Mouse (Mus musculus) heart, embryonic 12.5 days (tissue): ENCODE results near the gene Spata25. TPM values are rescaled to one million over a fixed set of nuclear protein-coding genes. Genes with fewer than 3 reads are reported as not detected.
A peak's percentile ranks its signal among the peaks of the same experiment; 100 is the strongest.
"Not testable (repeated sequence)": the region's sequence is repeated elsewhere in the genome, so short reads cannot be mapped to it uniquely, and the experiment has no call there.

Experiments used
- ATAC-seq: fragments of 200-750 bp; cut with Nextera tagmentation; 2 replicates; pipeline ENCODE4 v1.8.0; 2017; ENCODE audit warnings: moderate TSS enrichment, moderate library complexity; ENCODE audit not compliant: insufficient number of reproducible peaks, low FRiP score
- H3K27ac ChIP-seq: fragments of 300-500 bp; sonication (generic); 2 replicates; pipeline ENCODE4 v1.5.1; 2016; ENCODE audit warnings: mild to moderate bottlenecking, moderate library complexity; ENCODE audit not compliant: poor library complexity, severe bottlenecking
- H3K27me3 ChIP-seq: fragments of 300-500 bp; sonication (generic); replicated peaks from 2 replicates; pipeline ENCODE4 v1.6.1; 2016; ENCODE audit warnings: mild to moderate bottlenecking, moderate library complexity
- H3K36me3 ChIP-seq: fragments of 300-500 bp; sonication (generic); 2 replicates; pipeline ENCODE4 v1.6.1; 2016; ENCODE audit warnings: mild to moderate bottlenecking, moderate library complexity
- H3K4me1 ChIP-seq: fragments of 300-500 bp; sonication (generic); replicated peaks from 2 replicates; pipeline ENCODE4 v1.6.1; 2016; ENCODE audit warnings: mild to moderate bottlenecking
- H3K4me2 ChIP-seq: fragments of 300-500 bp; sonication (generic); 2 replicates; pipeline ENCODE4 v1.6.1; 2016; ENCODE audit warnings: mild to moderate bottlenecking, moderate library complexity
- H3K4me3 ChIP-seq: fragments of 300-500 bp; sonication (generic); 2 replicates; pipeline ENCODE4 v1.5.1; 2016; ENCODE audit warnings: mild to moderate bottlenecking
- H3K9ac ChIP-seq: fragments of 300-500 bp; sonication (generic); 2 replicates; pipeline ENCODE4 v1.6.1; 2016; ENCODE audit warnings: mild to moderate bottlenecking, moderate library complexity
- H3K9me3 ChIP-seq: fragments of 300-500 bp; sonication (generic); replicated peaks from 2 replicates; pipeline ENCODE4 v1.6.1; 2016; ENCODE audit warnings: mild to moderate bottlenecking, moderate library complexity
- WGBS: fragments of 180-500 bp; shearing (Covaris S2); methylation state at CpG from one replicate; pipeline ENCODE4 v1.1.7; 2016; 5-methylcytosine and 5-hydroxymethylcytosine counted together
- polyA plus RNA-seq: library from polyadenylated mRNA; unstranded; fragments of >200 nt; fragmentation: Nextera tagmentation; extraction: Ambion mirVana; gene quantifications from 2 replicates; pipeline ENCODE4 v1.2.1, GENCODE M21; 2016

The Spata25 gene
- polyA plus RNA-seq, 1 experiment from 2014 or later = not detected

DNA sequence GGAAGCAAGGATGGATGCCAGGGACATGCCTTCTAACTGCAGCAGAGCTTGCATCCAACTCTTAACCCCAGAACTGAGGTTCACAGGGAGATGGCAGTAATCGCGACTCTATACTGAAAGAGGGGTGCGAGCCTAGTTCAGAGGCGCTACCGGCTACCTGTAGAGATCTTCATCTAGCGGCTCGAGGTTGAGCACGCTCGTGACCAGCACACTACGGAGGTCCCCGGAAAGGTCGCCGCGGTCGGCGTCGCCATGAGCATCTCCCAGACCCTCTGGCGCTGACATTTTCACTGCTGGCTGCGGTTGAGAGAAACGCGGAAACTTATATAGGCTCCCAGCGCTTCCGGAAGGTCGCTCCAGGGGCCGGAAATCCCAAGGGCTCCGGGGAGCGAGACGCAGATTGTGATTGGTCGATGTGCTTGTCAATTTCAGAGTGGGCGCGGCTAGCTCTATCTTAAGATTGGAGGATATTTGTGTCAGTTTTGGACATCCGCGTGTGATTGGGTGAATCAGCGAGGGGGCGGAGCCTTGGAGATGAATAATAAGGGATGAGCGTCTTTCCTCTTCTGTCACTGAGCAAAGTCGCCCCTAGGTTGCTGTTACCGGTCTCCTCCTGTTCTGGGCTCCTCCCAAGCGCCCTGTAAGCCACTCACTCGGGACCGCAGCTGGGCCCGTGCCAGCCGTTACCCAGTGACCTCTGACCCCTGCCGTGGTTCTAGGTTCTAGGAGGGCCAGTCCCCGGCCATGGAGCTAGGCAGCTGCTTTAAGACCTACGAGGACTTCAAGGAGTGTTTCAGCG, 23.6 kb downstream of the Spata25 start, which contains the start of the genes Acot8 and Zswim3:
TSS of gene Acot8 (minus strand) at position 350 of the 799 bp plus-strand sequence.
TSS of gene Zswim3 (plus strand) at position 566 of the 799 bp plus-strand sequence.
- ATAC-seq = peak; percentile 97
- under 1% methylated on average over 47 of the region's 47 CpGs for WGBS

DNA sequence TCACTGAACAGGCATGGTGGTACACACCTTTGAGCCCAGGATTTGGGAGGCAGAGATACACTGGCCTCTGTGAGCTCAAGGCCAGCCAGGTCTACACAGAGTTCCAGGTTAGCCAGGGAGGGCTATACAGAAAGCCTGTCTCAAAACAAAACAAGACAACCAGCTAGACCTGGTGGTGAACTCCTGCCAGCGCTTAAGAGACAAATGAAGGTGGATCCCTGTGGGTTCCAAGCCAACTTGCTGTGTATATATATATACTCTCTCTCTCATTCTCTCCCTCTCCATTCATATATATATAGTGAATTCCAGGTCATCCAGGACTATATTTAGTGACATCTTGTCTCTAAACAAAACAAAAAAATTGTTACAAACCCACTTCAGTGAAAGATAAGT, 24.4 kb downstream of the Spata25 start:
- H3K9ac ChIP-seq = peak overlapping the region; percentile 88
- no peak overlapping the region for H3K27ac ChIP-seq
- peak overlapping the region; percentile 88 for H3K4me2 ChIP-seq
- no peaks in the 10 kb centered on the region for H3K9me3 ChIP-seq
- H3K27me3 ChIP-seq = no peaks in the 10 kb centered on the region
- H3K4me3 ChIP-seq = peak overlapping the region; percentile 85
- peaks cover 42% of the 10 kb centered on the region for H3K36me3 ChIP-seq
- WGBS = 57% methylated on average over 1 of the region's 1 CpGs
- no peak for ATAC-seq
- H3K4me1 ChIP-seq = peaks cover 21% of the 10 kb centered on the region

More for the DNA sequence above, 23.6 kb downstream of the Spata25 start, which contains the start of the genes Acot8 and Zswim3:
- peaks cover 40% of the 10 kb centered on the region for H3K36me3 ChIP-seq
- H3K4me3 ChIP-seq = peak within 1 kb of the TSS; percentile 85
- peak within 1 kb of the TSS; percentile 82 for H3K27ac ChIP-seq
- H3K9me3 ChIP-seq = no peaks in the 10 kb centered on the region
- H3K4me1 ChIP-seq = peaks cover 21% of the 10 kb centered on the region
- no peaks in the 10 kb centered on the region for H3K27me3 ChIP-seq
- H3K9ac ChIP-seq = peak within 1 kb of the TSS; percentile 88
- peak within 1 kb of the TSS; percentile 89 for H3K4me2 ChIP-seq

DNA sequence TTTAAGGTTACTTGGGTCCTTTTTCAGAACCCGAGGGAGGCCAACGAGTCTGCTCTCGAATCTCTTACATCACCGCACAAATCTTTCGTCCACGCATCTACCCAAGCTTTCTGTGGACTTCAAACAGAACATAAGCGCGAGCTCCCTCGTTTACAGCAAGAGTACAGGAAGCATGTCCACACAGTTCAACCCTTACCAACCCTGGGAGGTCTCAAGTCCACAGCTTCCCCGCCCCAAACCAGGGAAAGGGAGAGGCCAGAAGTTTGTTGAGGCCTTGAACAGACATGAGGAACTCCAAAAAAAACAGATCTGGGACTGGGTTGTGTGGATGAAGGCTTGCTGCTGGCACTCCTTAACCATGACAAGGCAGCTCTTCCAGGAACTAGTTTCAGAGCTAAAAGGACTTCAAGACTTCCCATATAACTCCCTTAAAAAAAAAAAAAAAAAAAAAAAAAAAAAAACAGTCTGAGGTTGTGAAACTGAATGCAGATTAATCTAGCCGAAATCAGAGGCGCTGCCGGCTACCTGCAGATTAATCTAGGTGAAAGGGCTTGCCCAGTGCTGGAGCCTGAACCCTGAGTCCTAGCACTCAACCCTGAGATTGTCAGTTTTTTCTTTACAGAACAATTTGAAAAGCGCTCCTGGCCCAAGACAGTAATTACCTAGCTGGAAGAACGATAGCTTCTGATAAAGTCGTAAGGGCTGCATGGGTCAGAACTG, 25.0 kb downstream of the Spata25 start:
- Histone ChIP-seq H3K27me3 (no peaks in the 10 kb centered on the region), H3K4me1 (peaks cover 21% of the 10 kb centered on the region), H3K27ac (no peak overlapping the region), H3K9ac (peak overlapping the region; percentile 88), H3K4me3 (peak overlapping the region; percentile 85), H3K36me3 (peaks cover 42% of the 10 kb centered on the region), H3K9me3 (no peaks in the 10 kb centered on the region), H3K4me2 (peak overlapping the region; percentile 88)
- no peak for ATAC-seq
- 91% methylated on average over 16 of the region's 16 CpGs for WGBS

DNA sequence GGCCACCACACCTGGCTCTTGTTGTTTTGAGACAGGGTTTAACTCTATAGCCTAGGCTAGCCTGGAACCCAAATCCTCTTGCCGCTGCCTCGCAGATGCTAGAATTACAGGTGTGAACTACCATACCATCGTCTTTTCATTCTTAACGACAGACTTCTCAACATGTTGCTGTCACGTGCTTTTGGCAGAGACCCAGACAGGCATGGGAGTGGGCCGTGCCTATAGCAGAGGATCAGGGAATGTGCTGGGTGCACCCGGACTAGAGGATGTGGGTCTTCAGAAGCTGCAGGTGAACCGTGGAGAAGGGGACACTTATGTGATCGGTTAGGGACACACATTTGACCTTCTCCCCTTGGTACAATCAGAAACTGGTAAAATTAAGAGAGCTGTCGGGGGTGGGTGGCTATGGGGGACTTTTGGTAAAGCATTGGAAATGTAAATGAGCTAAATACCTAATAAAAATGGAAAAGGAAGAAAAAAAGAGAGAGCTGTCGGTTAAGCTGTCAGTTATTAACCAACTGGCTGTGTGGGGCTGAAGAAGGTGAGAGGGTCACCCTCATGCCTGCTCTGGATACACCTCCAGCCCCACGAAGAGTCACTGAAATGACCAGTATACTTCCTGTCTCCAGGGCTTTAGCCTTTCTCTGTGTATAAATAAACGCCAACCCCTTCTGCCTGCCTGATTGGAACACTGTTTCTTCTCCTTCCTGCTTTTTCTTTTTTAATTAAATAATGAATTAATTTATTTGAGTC, 27.9 kb downstream of the Spata25 start:
- Histone ChIP-seq H3K4me1 (peaks cover 15% of the 10 kb centered on the region), H3K9ac (no peak overlapping the region), H3K4me3 (no peak overlapping the region), H3K27me3 (no peaks in the 10 kb centered on the region), H3K4me2 (no peak overlapping the region), H3K27ac (no peak overlapping the region), H3K9me3 (no peaks in the 10 kb centered on the region), H3K36me3 (peaks cover 66% of the 10 kb centered on the region)
- 90% methylated on average over 13 of the region's 13 CpGs for WGBS
- no peak for ATAC-seq

DNA sequence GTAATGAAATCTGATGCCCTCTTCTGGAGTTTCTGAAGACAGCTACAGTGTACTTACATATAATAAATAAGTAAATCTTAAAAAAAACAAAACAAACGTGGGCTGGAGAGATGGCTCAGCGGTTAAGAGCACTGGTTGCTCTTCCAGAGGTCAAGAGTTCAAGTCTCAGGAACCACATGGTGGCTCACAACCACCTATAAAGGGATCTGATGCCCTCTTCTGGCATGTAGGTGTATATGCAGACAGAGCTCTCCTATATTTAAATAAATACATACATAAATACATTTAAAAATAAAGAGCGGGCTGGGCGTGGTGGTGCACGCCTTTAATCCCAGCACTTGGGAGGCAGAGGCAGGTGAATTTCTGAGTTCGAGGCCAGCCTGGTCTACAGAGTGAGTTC, 29.8 kb downstream of the Spata25 start:
- ATAC-seq, H3K4me3 ChIP-seq, H3K9ac ChIP-seq, H3K27me3 ChIP-seq, H3K27ac ChIP-seq, H3K9me3 ChIP-seq, H3K4me2 ChIP-seq: not testable (repeated sequence)
- WGBS = 75% methylated on average over 6 of the region's 6 CpGs
- Histone ChIP-seq H3K4me1 (peaks cover 11% of the 10 kb centered on the region), H3K36me3 (peaks cover 75% of the 10 kb centered on the region)

DNA sequence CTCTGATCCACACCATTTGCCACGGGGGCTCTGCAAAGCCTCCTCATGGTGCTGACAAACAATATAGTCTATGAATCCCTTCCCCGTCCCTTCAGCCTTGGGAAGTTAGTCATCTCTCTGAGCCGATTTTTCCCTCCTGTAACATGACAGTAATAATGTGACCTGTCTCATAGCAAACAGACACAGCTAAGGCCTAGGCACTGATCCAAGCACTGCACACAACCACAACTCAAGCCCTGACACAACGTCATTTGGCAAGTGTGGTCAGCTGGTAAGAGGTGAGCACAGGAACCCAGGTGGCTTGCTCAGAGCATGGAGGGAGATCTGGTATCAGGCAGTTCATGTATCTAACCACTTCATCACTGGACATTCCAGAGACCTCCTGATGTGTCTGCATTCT, 32.5 kb downstream of the Spata25 start:
- Histone ChIP-seq H3K4me1 (peaks cover 12% of the 10 kb centered on the region), H3K9ac (no peak overlapping the region), H3K4me3 (no peak overlapping the region), H3K4me2 (no peak overlapping the region), H3K36me3 (peaks cover 82% of the 10 kb centered on the region), H3K9me3 (no peaks in the 10 kb centered on the region), H3K27ac (no peak overlapping the region), H3K27me3 (no peaks in the 10 kb centered on the region)
- no peak for ATAC-seq
- 76% methylated on average over 4 of the region's 4 CpGs for WGBS

DNA sequence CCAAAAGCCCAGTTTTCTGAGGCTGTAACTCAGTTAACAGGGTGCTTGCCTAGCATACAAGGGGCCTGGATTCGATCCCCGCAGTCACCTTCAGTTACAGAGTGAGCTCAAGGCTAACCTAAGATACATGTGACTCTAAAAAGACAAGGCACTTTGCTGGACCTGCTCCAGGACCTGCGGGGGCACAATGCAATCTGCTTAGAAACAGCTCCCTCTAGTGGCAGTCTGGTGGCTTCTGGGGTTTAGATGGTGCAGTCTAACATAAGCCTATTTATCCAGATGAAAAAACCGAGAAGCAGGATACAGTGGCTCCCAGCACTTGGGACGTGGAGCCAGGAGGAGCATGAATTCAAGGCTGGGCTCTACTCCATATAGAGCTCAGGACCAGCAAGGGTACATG, 34.0 kb downstream of the Spata25 start:
- Histone ChIP-seq H3K4me1 (peaks cover 12% of the 10 kb centered on the region), H3K4me2 (no peak overlapping the region), H3K4me3 (no peak overlapping the region), H3K36me3 (peaks cover 81% of the 10 kb centered on the region), H3K9ac (no peak overlapping the region), H3K27ac (no peak overlapping the region), H3K27me3 (no peaks in the 10 kb centered on the region), H3K9me3 (no peaks in the 10 kb centered on the region)
- WGBS = 36% methylated on average over 5 of the region's 5 CpGs
- ATAC-seq = peak; percentile 58; the same call in 1 of the 2 replicates

DNA sequence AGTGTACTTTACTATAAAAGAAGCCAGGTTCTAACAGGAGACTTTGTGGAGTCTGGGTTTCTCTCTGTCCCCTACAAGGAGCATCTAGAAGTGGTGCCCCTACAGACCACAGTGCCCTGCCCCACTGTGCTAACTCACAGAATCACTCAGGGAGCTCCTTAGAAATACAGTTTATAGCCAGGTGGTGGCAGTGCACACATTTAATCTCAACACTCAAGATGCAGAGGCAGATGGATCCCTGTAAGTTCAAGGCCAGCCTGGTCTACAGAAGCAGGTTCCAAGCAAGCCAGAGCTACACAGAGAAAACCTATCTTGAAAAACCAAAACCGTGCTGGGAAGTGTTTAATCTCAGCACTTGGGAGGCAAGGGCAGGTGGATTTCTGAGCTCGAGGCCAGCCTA, 34.6 kb downstream of the Spata25 start:
- H3K9me3 ChIP-seq = no peaks in the 10 kb centered on the region
- H3K27ac ChIP-seq = peak overlapping the region; percentile 68
- 87% methylated on average over 2 of the region's 2 CpGs for WGBS
- H3K4me1 ChIP-seq = peaks cover 15% of the 10 kb centered on the region
- H3K4me2 ChIP-seq = no peak overlapping the region
- H3K36me3 ChIP-seq = peaks cover 80% of the 10 kb centered on the region
- H3K4me3 ChIP-seq = no peak overlapping the region
- H3K9ac ChIP-seq = peak overlapping the region; percentile 48; the same call in 1 of the 2 replicates
- no peak for ATAC-seq
- H3K27me3 ChIP-seq = no peaks in the 10 kb centered on the region

DNA sequence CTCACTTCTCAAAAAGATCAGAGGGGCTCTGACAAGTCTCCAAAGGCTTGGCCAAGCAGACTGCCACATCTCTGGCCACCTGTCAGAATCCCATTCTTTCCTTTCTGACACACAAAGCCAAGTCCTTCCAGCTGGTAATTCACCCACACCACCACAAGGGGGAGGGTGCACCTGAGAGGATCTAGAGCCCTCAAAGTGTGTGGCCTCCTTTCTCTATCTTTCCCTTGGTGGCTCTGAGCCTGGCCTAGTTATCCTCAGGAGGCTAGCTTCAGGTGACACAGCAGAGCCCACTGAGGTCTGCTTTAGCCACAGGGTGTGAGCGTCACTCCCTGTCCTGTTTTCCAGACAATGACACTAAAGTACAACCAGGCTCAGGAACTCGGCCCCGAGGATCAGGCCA, 35.1 kb downstream of the Spata25 start:
- Histone ChIP-seq H3K4me1 (peaks cover 21% of the 10 kb centered on the region), H3K4me3 (no peak overlapping the region), H3K27me3 (no peaks in the 10 kb centered on the region), H3K27ac (peak overlapping the region; percentile 68), H3K9me3 (no peaks in the 10 kb centered on the region), H3K9ac (peak overlapping the region; percentile 48), H3K4me2 (no peak overlapping the region), H3K36me3 (peaks cover 79% of the 10 kb centered on the region)
- 45% methylated on average over 3 of the region's 3 CpGs for WGBS
- 0 out of 2 replicates have a peak, but pooled peaks have one; percentile 20 for ATAC-seq

DNA sequence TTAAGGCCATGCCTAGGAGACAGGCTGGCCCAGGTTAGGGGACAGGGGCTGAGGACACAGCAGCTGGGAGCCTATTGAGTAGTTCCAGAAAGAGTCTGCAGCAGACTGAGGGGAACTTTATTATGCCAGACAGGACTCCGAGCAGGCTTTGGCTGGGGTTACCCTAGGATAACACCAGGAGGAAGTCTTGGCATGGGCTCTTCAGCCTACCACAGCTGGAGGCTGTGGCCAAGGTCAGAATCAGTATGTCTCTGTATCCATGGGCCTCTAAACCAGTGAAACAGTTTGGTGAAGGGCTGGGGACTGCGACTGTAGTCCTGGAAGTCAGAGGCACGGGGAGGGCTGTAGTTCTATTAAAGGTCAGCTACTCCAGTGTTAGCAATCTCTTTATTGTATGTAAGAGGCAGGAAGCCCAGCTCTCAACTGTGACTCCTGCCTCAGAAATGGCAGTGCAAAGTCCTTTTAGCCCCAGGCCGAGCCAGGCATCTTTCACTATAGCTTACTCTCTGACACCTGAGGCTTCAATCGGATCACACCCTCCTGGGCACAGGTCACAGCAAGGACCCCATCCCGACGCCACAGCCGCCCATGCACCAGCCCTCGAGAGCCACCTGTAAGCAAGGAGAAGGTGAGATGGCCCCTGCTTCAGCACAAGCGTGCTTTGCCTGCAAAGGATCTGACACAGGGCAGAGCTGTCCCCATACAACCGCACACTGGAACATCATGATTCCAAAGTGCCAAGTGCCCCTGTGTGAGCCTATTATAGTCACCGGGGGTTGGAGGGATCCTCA, 35.7 kb downstream of the Spata25 start:
- ATAC-seq = no peak
- H3K4me2 ChIP-seq = no peak overlapping the region
- H3K27me3 ChIP-seq = no peaks in the 10 kb centered on the region
- no peak overlapping the region for H3K4me3 ChIP-seq
- peak overlapping the region; percentile 48; the same call in 1 of the 2 replicates for H3K9ac ChIP-seq
- H3K4me1 ChIP-seq = peaks cover 25% of the 10 kb centered on the region
- H3K27ac ChIP-seq = peak overlapping the region; percentile 68
- no peaks in the 10 kb centered on the region for H3K9me3 ChIP-seq
- peaks cover 76% of the 10 kb centered on the region for H3K36me3 ChIP-seq
- WGBS = 83% methylated on average over 12 of the region's 12 CpGs
